Mouse (Mus musculus) myocyte (in vitro differentiated cells): ENCODE results near the gene Esrrg.

Source experiments
- E2F4 ChIP-seq: IDR thresholded peaks from one replicate; pipeline ENCODE4 v1.6.1; 2011; ENCODE audit warnings: mild to moderate bottlenecking, control low read depth, moderate library complexity; ENCODE audit not compliant: insufficient read depth
- POLR2A ChIP-seq: IDR thresholded peaks from one replicate; pipeline ENCODE4 v1.6.1; 2011; ENCODE audit warnings: low read depth, mild to moderate bottlenecking, control low read depth, moderate library complexity; ENCODE audit not compliant: insufficient read length
- USF1 ChIP-seq: IDR thresholded peaks from one replicate; pipeline ENCODE4 v1.6.1; 2011; ENCODE audit warnings: low read depth, mild to moderate bottlenecking, control low read depth, moderate library complexity

- TF ChIP-seq POLR2A (no peak), E2F4 (no peak), USF1 (no peak)
These were observed 195.4 kb downstream of the Esrrg start for GRCm38 (mm10) chr1:187803997-187804396.
